Mouse (Mus musculus) megakaryocyte, adult 5-6 weeks (primary cell): Measurements from ENCODE around the gene Rnf19b. TPM values are rescaled to one million over a fixed set of nuclear protein-coding genes. Genes with fewer than 3 reads are reported as not detected.

ENCODE experiments used
- ATAC-seq: 2 replicates; pipeline ENCODE4 v1.8.0; 2016; ENCODE audit warnings: mild to moderate bottlenecking, inconsistent platforms; ENCODE audit not compliant: poor library complexity, severe bottlenecking
- total RNA-seq, 2 experiments: library from RNA; stranded (forward) in 1 of 2; stranded (reverse) in 1 of 2; fragments of 153-499, 151-499 nt in 1 of 2; fragments of 221-1000, 200-1000 nt in 1 of 2; gene quantifications; 2 replicates each; pipeline versions ENCODE4 v1.2.3 to v1.2.4; 2015 to 2017

Gene Rnf19b
- total RNA-seq (2015) (20.2 and 24.2 TPM in 2 replicates), total RNA-seq (2017) (52.8 and 56.8 TPM in 2 replicates)

DNA sequence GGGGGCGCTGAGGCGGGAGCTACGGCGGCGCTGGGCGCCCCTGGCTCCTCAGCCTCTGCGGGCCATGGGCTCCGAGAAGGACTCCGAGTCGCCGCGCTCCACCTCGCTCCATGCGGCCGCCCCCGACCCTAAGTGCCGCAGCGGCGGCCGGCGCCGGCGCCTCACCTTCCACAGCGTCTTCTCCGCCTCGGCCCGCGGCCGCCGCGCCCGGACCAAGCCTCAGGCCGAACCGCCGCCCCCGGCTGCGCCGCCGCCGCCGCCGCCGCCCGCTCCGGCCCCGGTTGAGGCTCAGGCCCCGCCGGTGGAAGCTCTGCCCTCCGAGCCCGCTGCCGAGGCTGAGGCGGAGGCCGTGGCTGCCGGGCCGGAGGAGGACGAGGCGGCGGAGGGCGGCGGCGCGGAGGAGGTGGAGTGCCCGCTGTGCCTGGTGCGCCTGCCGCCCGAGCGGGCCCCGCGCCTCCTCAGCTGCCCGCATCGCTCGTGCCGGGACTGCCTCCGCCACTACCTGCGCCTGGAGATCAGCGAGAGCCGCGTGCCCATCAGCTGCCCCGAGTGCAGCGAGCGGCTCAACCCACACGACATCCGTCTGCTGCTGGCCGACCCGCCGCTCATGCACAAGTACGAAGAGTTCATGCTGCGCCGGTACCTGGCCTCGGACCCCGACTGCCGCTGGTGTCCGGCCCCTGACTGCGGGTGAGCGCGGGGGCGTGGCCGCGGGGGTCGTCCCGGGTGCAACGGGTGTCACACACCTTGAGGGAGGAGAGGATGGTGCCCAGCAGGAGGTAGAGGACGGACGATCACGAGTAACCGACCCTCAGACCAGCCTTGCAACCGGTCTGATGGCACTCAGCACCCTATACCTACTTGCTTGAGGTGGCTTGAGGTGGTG, at the start of gene Rnf19b:
Gene Rnf19b (plus strand): TSS at position 65 of the 886 bp plus-strand sequence.
- peak; percentile 16 for ATAC-seq

DNA sequence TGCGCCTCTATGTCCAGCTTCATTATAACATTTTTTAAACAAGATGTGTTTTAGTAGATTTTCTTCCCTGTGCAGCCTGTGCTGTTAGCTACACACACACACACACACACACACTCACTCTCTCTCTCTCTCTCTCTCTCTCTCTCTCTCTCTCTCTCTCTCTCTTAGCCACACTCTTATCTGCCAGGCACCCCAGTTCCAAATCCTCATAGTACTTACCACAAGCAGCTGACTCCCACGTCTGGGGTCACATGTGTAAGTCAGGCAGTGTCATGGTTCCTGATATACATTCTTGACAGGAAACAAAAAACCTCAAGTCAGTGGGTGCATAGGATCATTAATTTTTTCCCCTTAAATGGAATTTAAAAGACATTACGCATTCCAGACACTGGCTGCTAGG, 49.4 kb upstream of the Rnf19b start:
- ATAC-seq, result no peak

DNA sequence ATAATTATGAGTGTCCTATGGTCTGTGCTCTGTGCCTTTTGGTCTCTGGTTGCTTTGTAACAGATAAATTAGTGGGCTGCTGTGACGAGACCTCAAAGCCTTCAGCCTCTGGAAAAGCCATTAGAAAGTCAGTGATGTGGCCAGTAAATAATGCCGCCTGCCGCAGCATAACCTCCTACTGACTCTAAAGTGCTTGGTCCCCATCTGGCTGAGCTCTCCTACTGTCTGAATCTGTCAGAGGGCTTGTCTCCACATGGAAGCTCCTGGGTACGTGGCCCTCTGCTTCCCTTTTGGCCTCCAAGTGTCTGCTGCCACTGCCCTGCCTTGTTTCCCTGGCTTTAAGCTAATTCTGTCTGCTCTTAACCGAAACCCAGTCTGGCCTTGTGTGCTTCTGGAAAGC, 48.5 kb upstream of the Rnf19b start:
- no peak for ATAC-seq

GRCm38 (mm10) chr4:129011604-129012121, 46.4 kb upstream of the Rnf19b start:
- ATAC-seq, result peak; percentile 47

GRCm38 (mm10) chr4:129013151-129013864, 44.8 kb upstream of the Rnf19b start:
- no peak for ATAC-seq

DNA sequence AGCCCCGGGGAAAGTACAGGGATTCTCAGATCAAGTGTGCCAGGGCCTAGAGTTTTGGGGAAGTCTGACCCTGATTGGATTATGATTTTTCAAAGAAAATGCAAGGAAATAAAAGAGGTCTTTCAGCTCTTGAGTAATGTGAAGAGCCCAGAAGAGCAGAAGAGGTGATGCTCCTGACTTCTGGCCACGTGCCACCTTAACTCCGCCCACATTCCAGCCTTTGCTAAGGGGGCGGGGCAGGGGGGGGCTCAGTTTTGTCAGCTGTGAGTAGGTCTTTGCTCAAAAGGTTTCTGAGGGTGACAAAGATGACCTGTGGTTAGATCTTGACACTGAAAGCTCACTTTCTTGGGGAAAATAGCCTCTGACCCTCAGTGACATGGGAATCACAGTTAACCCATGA, 41.7 kb upstream of the Rnf19b start:
- no peak for ATAC-seq

DNA sequence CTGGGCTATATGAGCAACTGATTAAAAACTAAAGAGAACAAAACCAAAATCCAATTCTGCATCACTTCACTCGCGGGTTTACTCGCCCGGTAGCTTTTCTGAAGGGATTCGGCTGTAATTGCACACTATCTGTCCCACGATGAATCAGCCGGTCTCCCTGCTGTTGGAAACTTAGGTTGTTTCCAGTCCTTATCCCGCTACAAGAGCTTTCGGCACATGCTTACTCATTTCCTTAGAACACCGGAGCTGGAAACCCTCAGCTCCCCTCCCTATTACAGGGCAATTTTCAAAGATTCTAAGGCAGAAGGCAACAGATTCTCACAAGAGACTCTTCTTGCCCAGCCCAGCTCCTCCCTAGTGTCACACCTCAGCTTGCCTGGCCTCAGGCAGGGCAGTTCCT, 40.9 kb upstream of the Rnf19b start:
- ATAC-seq, result no peak

GRCm38 (mm10) chr4:129018788-129019435, 39.2 kb upstream of the Rnf19b start:
- ATAC-seq, result peak; percentile 52; the same call in 1 of the 2 replicates

DNA sequence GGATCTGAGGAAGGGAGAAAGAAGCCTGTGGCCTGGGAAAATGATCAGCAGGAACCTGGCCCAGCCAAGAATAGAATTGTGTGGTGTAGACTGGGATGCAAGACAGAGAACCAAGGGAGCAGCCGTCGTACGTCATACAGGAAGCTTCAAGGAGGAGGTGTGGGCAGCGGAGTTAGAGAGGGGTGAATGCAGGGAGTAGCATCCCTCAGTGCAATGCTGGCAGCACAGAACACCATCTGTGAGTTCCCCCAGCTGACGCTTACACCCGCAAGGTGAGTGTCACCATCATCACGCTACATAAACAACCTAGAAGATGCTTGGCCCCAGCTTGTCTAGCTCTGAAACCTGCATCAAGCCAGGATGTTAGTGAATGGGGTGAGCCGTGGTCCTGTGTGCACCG, 38.3 kb upstream of the Rnf19b start:
- no peak for ATAC-seq

DNA sequence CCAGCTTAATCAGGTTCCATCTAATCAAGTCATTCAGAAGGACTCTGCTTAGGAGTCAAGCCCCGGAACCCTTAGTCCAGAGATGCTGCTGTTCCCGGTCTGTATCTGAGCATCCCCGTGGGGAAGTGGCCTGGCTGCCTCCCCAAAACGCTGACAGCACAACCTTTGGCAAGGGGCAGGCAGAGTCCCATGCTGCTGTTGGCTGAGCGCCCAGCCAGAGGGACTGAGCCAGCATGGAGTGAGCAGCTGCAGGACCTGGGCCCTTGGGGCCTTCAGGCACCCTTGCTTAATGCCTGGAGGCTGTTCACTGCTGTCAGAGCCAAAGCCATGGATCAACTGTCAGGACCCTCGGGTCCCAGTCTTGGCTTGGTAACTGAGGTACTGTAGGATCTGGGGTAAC, 37.6 kb upstream of the Rnf19b start:
- no peak for ATAC-seq

- no peak for ATAC-seq
Measured at GRCm38 (mm10) chr4:129021426-129021825, 36.6 kb upstream of the Rnf19b start.

- no peak for ATAC-seq
Measured at GRCm38 (mm10) chr4:129021886-129022285, 36.2 kb upstream of the Rnf19b start.

DNA sequence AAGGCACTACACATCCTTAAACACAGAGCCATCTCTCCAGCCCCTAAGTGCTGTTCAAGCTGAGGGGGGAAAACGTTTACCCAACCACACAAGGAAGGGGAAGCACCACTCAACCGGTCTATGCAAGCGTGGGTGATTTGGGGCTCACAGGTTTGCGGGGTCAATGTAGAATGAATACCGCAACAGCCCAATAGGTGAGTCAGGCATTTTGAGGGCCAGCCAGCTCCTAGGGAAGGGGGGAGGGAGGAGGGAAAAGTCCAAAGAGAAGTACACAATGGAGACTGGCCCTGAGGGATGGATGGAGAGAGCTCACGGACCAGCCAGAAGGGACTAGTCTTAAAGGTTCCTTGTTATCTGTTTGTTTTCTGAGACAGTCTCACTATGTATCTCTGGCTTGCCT, 34.2 kb upstream of the Rnf19b start:
- no peak for ATAC-seq

DNA sequence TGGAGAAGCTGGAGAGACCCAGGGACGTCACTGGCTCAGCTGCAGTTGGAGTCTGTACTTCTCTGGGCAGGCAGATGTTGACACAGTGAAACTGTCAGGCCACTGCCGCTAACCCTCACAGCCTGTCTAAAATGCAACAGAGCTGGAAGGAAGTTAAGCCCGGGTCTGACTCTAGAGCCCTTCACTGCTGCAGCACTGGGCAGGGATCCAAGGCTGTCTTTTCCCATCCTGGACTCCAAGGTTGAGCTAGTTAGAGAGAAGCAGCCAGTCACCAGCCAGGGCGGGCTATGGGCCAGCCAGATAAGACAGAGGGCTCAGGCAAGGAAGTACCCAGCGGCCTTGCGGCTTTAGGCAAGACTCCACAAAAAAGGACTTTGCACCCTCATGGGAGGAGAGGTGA, 33.3 kb upstream of the Rnf19b start:
- ATAC-seq, result peak; percentile 81

DNA sequence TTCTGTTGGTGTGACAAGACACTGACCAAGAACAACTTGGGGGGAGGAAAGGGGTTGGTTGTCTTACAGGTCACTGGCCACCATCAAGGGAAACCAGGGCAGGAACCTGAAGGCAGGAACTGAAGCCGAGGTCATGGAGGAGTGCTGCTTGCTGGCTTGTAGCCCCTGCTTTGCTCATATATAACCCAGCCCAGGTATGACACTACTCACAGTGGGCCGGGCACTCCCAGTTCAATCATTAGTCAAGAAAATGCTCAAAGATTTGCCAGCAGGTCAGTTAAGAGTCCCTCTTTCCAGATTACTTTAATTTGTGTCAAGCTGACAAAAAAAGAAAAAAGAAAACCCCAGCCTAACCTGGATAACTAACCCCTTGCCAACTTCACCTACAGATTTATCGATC, 32.4 kb upstream of the Rnf19b start:
- no peak for ATAC-seq

GRCm38 (mm10) chr4:129030746-129031145, 27.3 kb upstream of the Rnf19b start:
- no peak for ATAC-seq

DNA sequence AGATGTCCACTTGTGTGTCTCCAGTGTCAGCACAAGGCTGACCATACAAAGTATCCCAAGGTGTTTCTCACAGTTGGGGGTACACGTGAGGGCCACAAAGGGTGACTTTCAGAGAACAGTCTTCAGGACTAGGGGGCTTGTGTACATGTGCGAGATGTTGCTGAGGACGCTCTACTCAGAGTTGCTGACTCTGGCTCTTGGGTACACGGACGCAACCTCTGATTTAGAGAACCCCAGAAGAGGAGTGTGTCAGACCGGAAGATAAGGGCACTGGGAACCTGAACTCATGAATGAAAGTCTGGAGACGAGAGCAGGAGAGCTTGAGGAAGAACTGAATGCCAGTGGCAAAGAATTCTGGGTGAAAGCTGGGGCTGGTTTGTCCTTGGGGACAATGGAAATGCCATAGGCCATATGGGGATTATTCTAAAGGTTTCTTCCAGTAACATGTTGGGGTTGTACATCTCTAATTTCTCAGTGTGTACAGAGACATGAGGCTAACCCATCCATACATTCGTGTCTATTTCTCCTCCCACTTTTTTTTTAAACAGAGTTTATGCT, 26.6 kb upstream of the Rnf19b start:
- ATAC-seq, result no peak

DNA sequence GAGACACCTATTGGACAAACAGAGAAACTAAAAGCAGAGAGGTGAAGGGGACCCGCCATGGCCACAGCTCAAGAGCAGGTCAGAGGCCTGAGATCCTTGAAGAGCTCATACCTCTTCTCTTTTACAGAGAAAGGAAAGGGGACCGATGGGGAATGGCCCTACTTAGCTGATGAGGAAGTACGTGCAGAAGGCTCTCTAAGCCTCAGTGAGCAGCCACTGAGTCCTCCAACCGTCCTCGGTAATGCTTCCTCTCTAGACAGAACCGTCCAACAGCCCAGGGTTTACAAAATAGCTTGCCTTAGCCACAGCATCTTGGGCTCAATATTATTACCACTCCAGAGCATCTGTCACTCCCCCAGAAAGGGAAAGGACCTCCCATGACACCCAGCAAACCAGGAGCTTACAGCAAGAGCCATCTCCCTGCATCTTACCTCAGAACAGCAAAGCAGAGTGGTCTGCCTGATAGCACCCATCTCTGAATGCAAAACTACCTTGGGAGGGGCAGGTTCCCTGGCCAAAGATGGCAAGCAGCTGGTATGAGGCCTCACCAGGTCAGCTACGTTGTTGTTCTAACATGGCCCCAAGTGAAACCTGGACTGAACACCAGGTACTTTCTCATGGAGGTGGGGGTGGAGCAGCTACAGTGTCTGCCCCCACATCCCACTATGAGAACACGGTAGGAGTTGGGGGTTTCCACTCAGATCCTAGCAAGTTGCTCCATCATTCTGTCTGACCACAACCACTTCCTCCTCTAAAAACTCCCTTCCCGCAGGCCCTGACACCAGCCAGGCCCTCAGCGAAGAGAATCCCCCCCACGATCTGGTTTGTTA, 25.7 kb upstream of the Rnf19b start:
- ATAC-seq, result peak; percentile 57

DNA sequence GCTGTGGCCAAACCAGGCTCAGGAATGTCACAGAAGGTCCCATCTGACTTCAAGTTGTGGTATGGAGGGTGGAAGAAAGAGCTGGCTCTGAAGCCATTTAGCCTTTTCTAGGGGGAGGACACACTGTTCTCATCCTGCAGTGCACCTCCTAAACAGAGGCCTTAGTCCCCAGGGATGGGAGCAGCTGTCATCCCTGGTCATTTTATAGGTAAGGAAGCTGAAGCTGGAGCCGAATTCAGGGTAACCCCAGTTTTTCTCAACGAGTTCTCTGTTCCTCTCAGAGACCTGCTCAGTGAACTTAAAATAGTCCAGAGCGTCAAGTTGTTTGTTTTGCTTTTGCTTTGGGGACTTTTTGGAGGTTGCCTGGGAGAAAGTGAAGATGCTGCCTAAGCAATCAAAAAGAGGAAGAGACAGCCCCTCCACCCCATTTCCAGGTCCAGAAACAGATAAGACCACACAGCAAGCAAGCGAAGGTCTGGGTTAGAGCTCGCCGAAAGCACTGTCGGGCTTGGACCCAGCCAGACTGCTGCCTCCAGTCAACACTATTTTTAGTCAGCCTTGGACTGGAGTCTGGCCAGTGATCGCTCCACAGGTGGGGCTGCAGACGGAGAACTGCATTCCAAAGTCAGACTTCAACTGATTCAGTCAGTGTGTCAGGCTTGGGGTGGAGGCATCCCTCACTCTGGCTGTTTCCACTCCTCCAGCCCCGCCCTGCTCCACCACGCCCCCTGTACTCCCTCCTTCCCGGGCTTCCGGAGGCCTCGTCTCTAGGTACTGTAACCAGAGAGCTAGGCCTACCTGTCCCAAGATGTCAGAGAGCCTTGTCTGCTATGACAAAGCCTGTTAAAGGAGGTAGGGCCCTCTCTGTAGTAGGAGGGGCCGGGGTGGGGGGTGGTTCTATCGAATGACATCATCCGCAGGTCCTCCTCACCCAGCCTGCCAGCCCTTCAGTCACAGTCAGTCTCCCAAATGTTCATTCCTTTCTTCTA, 24.8 kb upstream of the Rnf19b start:
- peak; percentile 31 for ATAC-seq
